Comparison of ENCODE assay signal across 8 mouse cellular contexts in genomic region chr3:108197066-108197497, GRCm38 (mm10). TPM values are rescaled to one million over a fixed set of nuclear protein-coding genes. Genes with fewer than 3 reads are reported as not detected.
DNase-seq lines count a peak whose midpoint lies in the region; ATAC-seq lines count a peak whose summit lies in the region.

No protein-coding gene starts in this region.

- no peaks in the 10 kb centered on the region for H3K9me3 ChIP-seq in embryonic facial prominence, embryonic 14.5 days (ENCODE audit: control insufficient read depth, low read length)
- no peaks in the 10 kb centered on the region for H3K9me3 ChIP-seq in hindbrain, embryonic 14.5 days (ENCODE audit: control insufficient read depth, low read length)
- H3K9me3 ChIP-seq in midbrain, embryonic 16.5 days (replicated peaks; ENCODE audit: control insufficient read depth, low read length, poor library complexity, severe bottlenecking) = no peaks in the 10 kb centered on the region

- 0 out of 2 replicates have a peak, but pooled peaks cover 12% of the 10 kb centered on the region for H3K36me3 ChIP-seq in embryonic facial prominence, embryonic 14.5 days (ENCODE audit: control insufficient read depth, insufficient read depth, low read length)
- H3K36me3 ChIP-seq in hindbrain, embryonic 14.5 days (replicated peaks; ENCODE audit: control insufficient read depth, insufficient read depth) = peaks cover 12% of the 10 kb centered on the region
- peaks cover 3% of the 10 kb centered on the region for H3K36me3 ChIP-seq in midbrain, embryonic 16.5 days (ENCODE audit: control insufficient read depth, insufficient read depth, low read length)

- no peak overlapping the region for H3K27ac ChIP-seq in embryonic facial prominence, embryonic 14.5 days (replicated peaks; ENCODE audit: low read depth, low read length)
- H3K27ac ChIP-seq in hindbrain, embryonic 14.5 days = peak overlapping the region; percentile 83
- peak overlapping the region; percentile 67 for H3K27ac ChIP-seq in midbrain, embryonic 16.5 days (ENCODE audit: low read length)

- H3K4me3 ChIP-seq in embryonic facial prominence, embryonic 14.5 days (ENCODE audit: low read depth, low read length) = no peak overlapping the region
- no peak overlapping the region for H3K4me3 ChIP-seq in hindbrain, embryonic 14.5 days (replicated peaks; ENCODE audit: low read length)
- H3K4me3 ChIP-seq in midbrain, embryonic 16.5 days (ENCODE audit: low read depth, low read length) = no peak overlapping the region

- 26% methylated on average over 13 of the region's 14 CpGs for WGBS in embryonic facial prominence, embryonic 14.5 days
- WGBS in hindbrain, embryonic 14.5 days = 17% methylated on average over 14 of the region's 14 CpGs
- WGBS in midbrain, embryonic 16.5 days = 17% methylated on average over 14 of the region's 14 CpGs

- intact Hi-C loops in left cerebral cortex, postnatal 36 days (cut with DNase I) = no loop called here

- H3K4me1 ChIP-seq in embryonic facial prominence, embryonic 14.5 days (ENCODE audit: control insufficient read depth, insufficient read depth, low read length) = no peaks in the 10 kb centered on the region; the same call in 1 of the 2 replicates
- H3K4me1 ChIP-seq in hindbrain, embryonic 14.5 days (replicated peaks; ENCODE audit: control insufficient read depth, insufficient read depth, low read length) = peaks cover 35% of the 10 kb centered on the region
- peaks cover 21% of the 10 kb centered on the region for H3K4me1 ChIP-seq in midbrain, embryonic 16.5 days (ENCODE audit: control insufficient read depth, insufficient read depth, low read length)

- ATAC-seq in embryonic facial prominence, embryonic 14.5 days (ENCODE audit: low read depth) = peak; percentile 15; the same call in 1 of the 2 replicates
- peak; percentile 42 for ATAC-seq in hindbrain, embryonic 14.5 days (ENCODE audit: low FRiP score)
- 0 out of 2 replicates have a peak, but pooled peaks have one; percentile 2 for ATAC-seq in midbrain, embryonic 16.5 days

- H3K9ac ChIP-seq in embryonic facial prominence, embryonic 14.5 days (ENCODE audit: low read depth, low read length) = no peak overlapping the region
- peak overlapping the region; percentile 44 for H3K9ac ChIP-seq in hindbrain, embryonic 14.5 days
- H3K9ac ChIP-seq in midbrain, embryonic 16.5 days (ENCODE audit: low read depth, low read length) = peak overlapping the region; percentile 55

- no peaks in the 10 kb centered on the region for H3K27me3 ChIP-seq in embryonic facial prominence, embryonic 14.5 days (replicated peaks; ENCODE audit: control insufficient read depth, insufficient read depth, low read length)
- H3K27me3 ChIP-seq in hindbrain, embryonic 14.5 days (ENCODE audit: control insufficient read depth, insufficient read depth, low read length) = no peaks in the 10 kb centered on the region
- H3K27me3 ChIP-seq in midbrain, embryonic 16.5 days (ENCODE audit: control insufficient read depth, insufficient read depth, low read depth, low read length) = no peaks in the 10 kb centered on the region

- DNase-seq in layer of hippocampus, adult 11-12 months (ENCODE audit: low spot score) = peak; percentile 80
- DNase-seq in layer of hippocampus, adult 9-10 months (ENCODE audit: low spot score) = no peak
- peak; percentile 67 for DNase-seq in embryonic facial prominence, embryonic 14.5 days (ENCODE audit: low spot score)
- DNase-seq in hindbrain, embryonic 14.5 days (ENCODE audit: low spot score) = peak; percentile 44
- peak; percentile 83 to 87 for DNase-seq in left cerebral cortex, postnatal 36 days (ENCODE audit: low spot score in 2 of 2)
- no peak for DNase-seq in spleen, postnatal 36 days (ENCODE audit: low spot score in 2 of 2)
- no peak for DNase-seq in ovary, postnatal 10 days (ENCODE audit: low spot score)

- H3K4me2 ChIP-seq in embryonic facial prominence, embryonic 14.5 days (ENCODE audit: low read depth, low read length) = peak overlapping the region; percentile 16; the same call in 1 of the 2 replicates
- H3K4me2 ChIP-seq in hindbrain, embryonic 14.5 days (replicated peaks) = peak overlapping the region; percentile 35
- H3K4me2 ChIP-seq in midbrain, embryonic 16.5 days (ENCODE audit: low read length) = peak overlapping the region; percentile 33

RNA-seq across cellular contexts. Expression of gene Cyb561d1, which starts 3.9 kb away (rescaled TPM):
- 1.9 and 2.7 TPM in 2 replicates for polyA plus RNA-seq in embryonic facial prominence, embryonic 14.5 days (2014; fragmentation: Nextera tagmentation; extraction: Ambion mirVana)
- polyA plus RNA-seq in hindbrain, embryonic 14.5 days (2014; fragmentation: Nextera tagmentation; extraction: Ambion mirVana) = 2.4 and 2.7 TPM in 2 replicates
- total RNA-seq in left cerebral cortex, postnatal 36 days (2021) = 10 to 100 TPM; 15.0 to 21.4 TPM
- 4.6 and 4.8 TPM in 2 replicates for polyA plus RNA-seq in midbrain, embryonic 16.5 days (2015; fragmentation: Nextera tagmentation; extraction: Ambion mirVana)

RNA-seq across cellular contexts. Expression of gene Amigo1, which starts 10.9 kb away (rescaled TPM):
- polyA plus RNA-seq in embryonic facial prominence, embryonic 14.5 days (2014; fragmentation: Nextera tagmentation; extraction: Ambion mirVana) = 5.1 and 5.3 TPM in 2 replicates
- polyA plus RNA-seq in hindbrain, embryonic 14.5 days (2014; fragmentation: Nextera tagmentation; extraction: Ambion mirVana) = 11.1 and 11.3 TPM in 2 replicates
- 10 to 100 TPM; 71.3 to 78.0 TPM for total RNA-seq in left cerebral cortex, postnatal 36 days (2021)
- polyA plus RNA-seq in midbrain, embryonic 16.5 days (2015; fragmentation: Nextera tagmentation; extraction: Ambion mirVana) = 11.8 and 12.6 TPM in 2 replicates

RNA-seq across cellular contexts. Expression of gene Atxn7l2, which starts 13.7 kb away (rescaled TPM):
- 15.6 and 20.2 TPM in 2 replicates for polyA plus RNA-seq in embryonic facial prominence, embryonic 14.5 days (2014; fragmentation: Nextera tagmentation; extraction: Ambion mirVana)
- 20.0 and 21.1 TPM in 2 replicates for polyA plus RNA-seq in hindbrain, embryonic 14.5 days (2014; fragmentation: Nextera tagmentation; extraction: Ambion mirVana)
- total RNA-seq in left cerebral cortex, postnatal 36 days (2021) = 10 to 100 TPM; 20.5 to 32.5 TPM
- polyA plus RNA-seq in midbrain, embryonic 16.5 days (2015; fragmentation: Nextera tagmentation; extraction: Ambion mirVana) = 23.0 and 23.8 TPM in 2 replicates

RNA-seq across cellular contexts. Expression of gene Sypl2, which starts 29.4 kb away (rescaled TPM):
- 6.8 and 11.4 TPM in 2 replicates for polyA plus RNA-seq in embryonic facial prominence, embryonic 14.5 days (2014; fragmentation: Nextera tagmentation; extraction: Ambion mirVana)
- polyA plus RNA-seq in hindbrain, embryonic 14.5 days (2014; fragmentation: Nextera tagmentation; extraction: Ambion mirVana) = 0.17 and 0.50 TPM in 2 replicates
- 1 to 10 TPM; 1.0 to 1.9 TPM for total RNA-seq in left cerebral cortex, postnatal 36 days (2021)
- 0.30 and 0.67 TPM in 2 replicates for polyA plus RNA-seq in midbrain, embryonic 16.5 days (2015; fragmentation: Nextera tagmentation; extraction: Ambion mirVana)

RNA-seq across cellular contexts. Expression of gene Gpr61, which starts 42.4 kb away (rescaled TPM):
- 0.42 and 0.45 TPM in 2 replicates for polyA plus RNA-seq in embryonic facial prominence, embryonic 14.5 days (2014; fragmentation: Nextera tagmentation; extraction: Ambion mirVana)
- 3.6 and 3.9 TPM in 2 replicates for polyA plus RNA-seq in hindbrain, embryonic 14.5 days (2014; fragmentation: Nextera tagmentation; extraction: Ambion mirVana)
- 10 to 100 TPM; 18.1 to 19.1 TPM for total RNA-seq in left cerebral cortex, postnatal 36 days (2021)
- polyA plus RNA-seq in midbrain, embryonic 16.5 days (2015; fragmentation: Nextera tagmentation; extraction: Ambion mirVana) = 6.1 and 8.3 TPM in 2 replicates

Comparison
In these comparisons a context has a peak if more than half of its experiments do, and no peak if none do; other contexts are left out.
1. DNase-seq: peak in layer of hippocampus, adult 11-12 months (single experiment), embryonic facial prominence, embryonic 14.5 days (single experiment), hindbrain, embryonic 14.5 days (single experiment) and left cerebral cortex, postnatal 36 days (2 of 2); none in layer of hippocampus, adult 9-10 months (single experiment), spleen, postnatal 36 days (0 of 2) and ovary, postnatal 10 days (single experiment).
2. Peak in every context shown above with its lines, with median percentiles within 50 percentile points of each other: ATAC-seq and H3K4me2 ChIP-seq.